Mouse (Mus musculus): ENCODE measurements around the gene Ide.
"Not testable (repeated sequence)": the region's sequence is repeated elsewhere in the genome, so short reads cannot be mapped to it uniquely, and the experiment has no call there.

Gene Ide

GRCm38 (mm10) chr19:37275555-37275954, 62.1 kb downstream of the Ide start:
- in situ Hi-C loops (cut with MboI; ENCODE audit: low sequenced_read_pairs) = no loop called here

- in situ Hi-C loops (cut with MboI; ENCODE audit: low sequenced_read_pairs) = no loop called here
Measured at GRCm38 (mm10) chr19:37269106-37269505, 68.5 kb downstream of the Ide start.

GRCm38 (mm10) chr19:37265333-37266103, 72.1 kb downstream of the Ide start:
- in situ Hi-C loops (cut with MboI; ENCODE audit: low sequenced_read_pairs) = no loop called here

GRCm38 (mm10) chr19:37263943-37264897, 73.4 kb downstream of the Ide start:
- in situ Hi-C loops (cut with MboI; ENCODE audit: low sequenced_read_pairs) = loop anchor here (5.0 kb wide), 1 partner anchor 212 kb away; no protein-coding TSS in a partner anchor

GRCm38 (mm10) chr19:37263566-37263942, 74.1 kb downstream of the Ide start:
- in situ Hi-C loops (cut with MboI; ENCODE audit: low sequenced_read_pairs) = loop anchor here (5.0 kb wide), 1 partner anchor 211 kb away; no protein-coding TSS in a partner anchor

GRCm38 (mm10) chr19:37262389-37262788, 75.3 kb downstream of the Ide start:
- in situ Hi-C loops (cut with MboI; ENCODE audit: low sequenced_read_pairs) = loop anchor here (5.0 kb wide), 1 partner anchor 210 kb away; no protein-coding TSS in a partner anchor

GRCm38 (mm10) chr19:37255321-37255720, 82.3 kb downstream of the Ide start:
- in situ Hi-C loops (cut with MboI; ENCODE audit: low sequenced_read_pairs) = no loop called here

GRCm38 (mm10) chr19:37252104-37252503, 85.5 kb downstream of the Ide start:
- in situ Hi-C loops (cut with MboI; ENCODE audit: low sequenced_read_pairs) = no loop called here

- in situ Hi-C loops (cut with MboI; ENCODE audit: low sequenced_read_pairs) = no loop called here
Measured at GRCm38 (mm10) chr19:37248199-37248598, 89.5 kb downstream of the Ide start.

- in situ Hi-C loops (cut with MboI; ENCODE audit: low sequenced_read_pairs) = no loop called here
Measured at GRCm38 (mm10) chr19:37246859-37247258, 90.8 kb downstream of the Ide start.

GRCm38 (mm10) chr19:37242707-37243106, 94.9 kb downstream of the Ide start:
- in situ Hi-C loops (cut with MboI; ENCODE audit: low sequenced_read_pairs) = no loop called here

GRCm38 (mm10) chr19:37241201-37241600, 96.5 kb downstream of the Ide start:
- in situ Hi-C loops (cut with MboI; ENCODE audit: low sequenced_read_pairs) = no loop called here

GRCm38 (mm10) chr19:37239096-37239495, 98.6 kb downstream of the Ide start:
- in situ Hi-C loops (cut with MboI; ENCODE audit: low sequenced_read_pairs) = no loop called here

GRCm38 (mm10) chr19:37238651-37239050, 99.0 kb downstream of the Ide start:
- in situ Hi-C loops (cut with MboI; ENCODE audit: low sequenced_read_pairs) = no loop called here

- in situ Hi-C loops (cut with MboI; ENCODE audit: low sequenced_read_pairs) = no loop called here
Measured at GRCm38 (mm10) chr19:37237712-37238437, 99.8 kb downstream of the Ide start.

GRCm38 (mm10) chr19:37237306-37237705, 100.3 kb downstream of the Ide start:
- in situ Hi-C loops (cut with MboI; ENCODE audit: low sequenced_read_pairs) = no loop called here

GRCm38 (mm10) chr19:37235818-37236217, 101.8 kb downstream of the Ide start:
- in situ Hi-C loops (cut with MboI; ENCODE audit: low sequenced_read_pairs) = no loop called here

- in situ Hi-C loops (cut with MboI; ENCODE audit: low sequenced_read_pairs) = no loop called here
Measured at GRCm38 (mm10) chr19:37233561-37234539, 103.8 kb downstream of the Ide start.

- in situ Hi-C loops (cut with MboI; ENCODE audit: low sequenced_read_pairs) = not testable (repeated sequence)
Measured at GRCm38 (mm10) chr19:37232598-37232997, 105.1 kb downstream of the Ide start.

Data from CH12F3 (cell line).